Mouse (Mus musculus) layer of hippocampus, postnatal 10 days (tissue): ENCODE results near the gene Leng9. TPM values are rescaled to one million over a fixed set of nuclear protein-coding genes. Genes with fewer than 3 reads are reported as not detected.

Experiments
- DNase-seq, 2 experiments: peaks; one replicate each; pipeline ENCODE4 v3.0.0; 2021; ENCODE audit warnings: low spot score in 2 of 2
- total RNA-seq, 2 experiments: library from RNA; stranded (reverse); gene quantifications; 2 replicates each; pipeline ENCODE4 v1.2.3; 2021

Gene Leng9
- total RNA-seq, 2 experiments from 2014 or later, result 4.2 to 5.0 TPM

GRCm38 (mm10) chr7:4144766-4145551 lies 5.2 kb downstream of the Leng9 start:
- DNase-seq, result peak; percentile 7 to 16

GRCm38 (mm10) chr7:4144046-4144445 lies 6.1 kb downstream of the Leng9 start:
- peak in 1 of 2 experiments; percentile 9 for DNase-seq

GRCm38 (mm10) chr7:4143506-4143905 lies 6.7 kb downstream of the Leng9 start:
- DNase-seq, result peak; percentile 2 to 14

- DNase-seq, result peak; percentile 3 to 21
These were observed 7.3 kb downstream of the Leng9 start for GRCm38 (mm10) chr7:4142796-4143445.

- peak in 1 of 2 experiments; percentile 7 for DNase-seq
These were observed 8.4 kb downstream of the Leng9 start for GRCm38 (mm10) chr7:4141648-4142325.

- peak in 1 of 2 experiments; percentile 8 for DNase-seq
These were observed 10.8 kb downstream of the Leng9 start for GRCm38 (mm10) chr7:4139391-4139790.

- DNase-seq, result peak in 1 of 2 experiments; percentile 12
These were observed 11.5 kb downstream of the Leng9 start for GRCm38 (mm10) chr7:4138671-4139070.

GRCm38 (mm10) chr7:4138181-4138580 lies 12.0 kb downstream of the Leng9 start:
- DNase-seq, result no peak

GRCm38 (mm10) chr7:4137746-4138145 lies 12.4 kb downstream of the Leng9 start:
- DNase-seq, result peak in 1 of 2 experiments; percentile 19

GRCm38 (mm10) chr7:4136771-4137531 lies 13.2 kb downstream of the Leng9 start, which contains the start of gene Leng8:
Leng8 (plus strand) TSS chr7:4137039.
- peak; percentile 98 to 99 for DNase-seq

GRCm38 (mm10) chr7:4136404-4136770 lies 13.8 kb downstream of the Leng9 start:
- DNase-seq, result no peak

GRCm38 (mm10) chr7:4134911-4135310 lies 15.3 kb downstream of the Leng9 start:
- DNase-seq, result no peak

GRCm38 (mm10) chr7:4132998-4133397 lies 17.2 kb downstream of the Leng9 start:
- peak in 1 of 2 experiments; percentile 29 for DNase-seq

GRCm38 (mm10) chr7:4132581-4132980 lies 17.6 kb downstream of the Leng9 start:
- peak in 1 of 2 experiments; percentile 55 for DNase-seq

- DNase-seq, result no peak
These were observed 18.2 kb downstream of the Leng9 start for GRCm38 (mm10) chr7:4131964-4132363.

- DNase-seq, result peak; percentile 90
These were observed 19.3 kb downstream of the Leng9 start for GRCm38 (mm10) chr7:4130686-4131452.

- DNase-seq, result no peak
These were observed 21.3 kb downstream of the Leng9 start for GRCm38 (mm10) chr7:4128860-4129259.

GRCm38 (mm10) chr7:4127894-4128293 lies 22.3 kb downstream of the Leng9 start:
- no peak for DNase-seq

- DNase-seq, result peak in 1 of 2 experiments; percentile 17
These were observed 23.0 kb downstream of the Leng9 start for GRCm38 (mm10) chr7:4126992-4127785.
